Mouse (Mus musculus) bone marrow macrophage, adult 2 months (primary cell): ENCODE measurements around the gene Ell.

Experiments used
- CTCF ChIP-seq: IDR thresholded peaks from 2 replicates; pipeline ENCODE4 v1.5.1; 2012; ENCODE audit warnings: low read depth, mild to moderate bottlenecking, low read length, moderate library complexity
- POLR2A ChIP-seq: IDR thresholded peaks from 2 replicates; pipeline ENCODE4 v1.6.1; 2012; ENCODE audit warnings: mild to moderate bottlenecking, low read depth, low read length, borderline replicate concordance

- TF ChIP-seq CTCF = no peak
- TF ChIP-seq POLR2A = no peak
Measured at GRCm38 (mm10) chr8:70596775-70597416, 57.6 kb downstream of the Ell start.
